Mouse (Mus musculus) kidney, adult 2 months (tissue): ENCODE data around the gene Ddrgk1. TPM values are rescaled to one million over a fixed set of nuclear protein-coding genes. Genes with fewer than 3 reads are reported as not detected.

Experiments
- DNase-seq: peaks from one replicate; pipeline ENCODE4 v3.0.0; 2021
- H3K27ac ChIP-seq: fragments of 200-500 bp; 2 replicates; pipeline ENCODE4 v1.5.1; 2012; ENCODE audit warnings: low read depth, low read length, control low read depth, inconsistent platforms; ENCODE audit not compliant: insufficient read depth
- H3K27me3 ChIP-seq: fragments of 200-500 bp; replicated peaks from 2 replicates; pipeline ENCODE4 v1.6.1; 2012; ENCODE audit warnings: mild to moderate bottlenecking, moderate library complexity, low read length, inconsistent platforms; ENCODE audit not compliant: control insufficient read depth, insufficient read depth
- H3K36me3 ChIP-seq: fragments of 200-500 bp; 2 replicates; pipeline ENCODE4 v1.6.1; 2012; ENCODE audit warnings: mild to moderate bottlenecking, moderate library complexity, low read length, inconsistent platforms; ENCODE audit not compliant: control insufficient read depth, insufficient read depth
- H3K4me1 ChIP-seq: fragments of 200-500 bp; 2 replicates; pipeline ENCODE4 v1.6.1; 2011; ENCODE audit warnings: low read length; ENCODE audit not compliant: control insufficient read depth, insufficient read depth
- H3K4me3 ChIP-seq: fragments of 200-500 bp; 2 replicates; pipeline ENCODE4 v1.5.1; 2011; ENCODE audit warnings: mild to moderate bottlenecking, low read depth, low read length, control low read depth; ENCODE audit not compliant: insufficient read depth
- CTCF ChIP-seq: fragments of 200-500 bp; conservative IDR thresholded peaks from 2 replicates; pipeline ENCODE4 v1.5.1; 2011; ENCODE audit warnings: low read depth, mild to moderate bottlenecking, control low read depth, low read length, moderate library complexity, mixed read lengths; ENCODE audit not compliant: insufficient read depth, insufficient read length
- POLR2A ChIP-seq: fragments of 200-500 bp; IDR thresholded peaks from one replicate; pipeline ENCODE4 v1.6.1; 2011; ENCODE audit warnings: low read depth, low read length, control low read depth
- WGBS: fragments of 180-500 bp; shearing (Covaris S2); methylation state at CpG from one replicate; pipeline ENCODE4 v1.1.7; 2018; 5-methylcytosine and 5-hydroxymethylcytosine counted together
- polyA plus RNA-seq: library from polyadenylated mRNA; depleted of rRNA; stranded (reverse); fragments of >200 nt; gene quantifications from 2 replicates; pipeline ENCODE4 v1.2.3, GENCODE M21; 2012; rRNA removed

The Ddrgk1 gene
- polyA plus RNA-seq, 1 experiment = 152 TPM

- Histone ChIP-seq H3K4me1 (peaks cover 31% of the 10 kb centered on the region), H3K27me3 (no peaks in the 10 kb centered on the region), H3K27ac (no peak overlapping the region), H3K4me3 (no peak overlapping the region), H3K36me3 (peaks cover 2% of the 10 kb centered on the region; the same call in 1 of the 2 replicates)
- 42% methylated on average over 1 of the region's 1 CpGs for WGBS
- TF ChIP-seq CTCF (no peak), POLR2A (no peak)
- peak; percentile 86 for DNase-seq
Measured at GRCm38 (mm10) chr2:130632416-130632815, 32.0 kb downstream of the Ddrgk1 start.

GRCm38 (mm10) chr2:130629839-130630203, 34.6 kb downstream of the Ddrgk1 start, which contains the start of the genes Fastkd5 and Ubox5:
TSS of gene Fastkd5 (minus strand) at chr2:130630027.
TSS of gene Ubox5 (minus strand) at chr2:130630038.
- Histone ChIP-seq H3K27me3 (no peaks in the 10 kb centered on the region), H3K4me3 (peak within 1 kb of the TSS; percentile 96), H3K27ac (peak within 1 kb of the TSS; percentile 49; the same call in 1 of the 2 replicates), H3K4me1 (peaks cover 33% of the 10 kb centered on the region), H3K36me3 (peaks cover 2% of the 10 kb centered on the region)
- under 1% methylated on average over 25 of the region's 25 CpGs for WGBS
- peak; percentile 96 for DNase-seq
- no peak for TF ChIP-seq CTCF
- no peak for TF ChIP-seq POLR2A

GRCm38 (mm10) chr2:130629080-130629838, 35.2 kb downstream of the Ddrgk1 start:
- Histone ChIP-seq H3K4me1 (peaks cover 29% of the 10 kb centered on the region), H3K27ac (peak overlapping the region; percentile 49; the same call in 1 of the 2 replicates)

GRCm38 (mm10) chr2:130628424-130628823, 36.0 kb downstream of the Ddrgk1 start:
- H3K4me3 ChIP-seq = no peak overlapping the region
- H3K27ac ChIP-seq = no peak overlapping the region
- H3K4me1 ChIP-seq = peaks cover 20% of the 10 kb centered on the region
- DNase-seq = no peak
- peaks cover 2% of the 10 kb centered on the region for H3K36me3 ChIP-seq
- no peak for TF ChIP-seq POLR2A
- TF ChIP-seq CTCF = peak; percentile 23; the same call in 1 of the 2 replicates
- 71% methylated on average over 3 of the region's 3 CpGs for WGBS
- H3K27me3 ChIP-seq = no peaks in the 10 kb centered on the region

More at GRCm38 (mm10) chr2:130629080-130629838, 35.2 kb downstream of the Ddrgk1 start:
- 2% methylated on average over 37 of the region's 37 CpGs for WGBS
- no peak for DNase-seq
- Histone ChIP-seq H3K27me3 (no peaks in the 10 kb centered on the region), H3K36me3 (peaks cover 2% of the 10 kb centered on the region), H3K4me3 (peak overlapping the region; percentile 96)
- TF ChIP-seq CTCF = no peak
- no peak for TF ChIP-seq POLR2A

GRCm38 (mm10) chr2:130618972-130619371, 45.5 kb downstream of the Ddrgk1 start:
- peak overlapping the region; percentile 37; the same call in 1 of the 2 replicates for H3K27ac ChIP-seq
- TF ChIP-seq POLR2A (no peak), CTCF (no peak)
- no peaks in the 10 kb centered on the region for H3K27me3 ChIP-seq
- peaks cover 10% of the 10 kb centered on the region; the same call in 1 of the 2 replicates for H3K4me1 ChIP-seq
- WGBS = 58% methylated on average over 7 of the region's 7 CpGs
- H3K4me3 ChIP-seq = no peak overlapping the region
- DNase-seq = peak; percentile 64
- peaks cover 6% of the 10 kb centered on the region for H3K36me3 ChIP-seq

GRCm38 (mm10) chr2:130613091-130613490, 51.4 kb downstream of the Ddrgk1 start:
- H3K4me1 ChIP-seq = peaks cover 7% of the 10 kb centered on the region; the same call in 1 of the 2 replicates
- H3K27ac ChIP-seq = no peak overlapping the region
- no peaks in the 10 kb centered on the region for H3K27me3 ChIP-seq
- DNase-seq = peak; percentile 56
- TF ChIP-seq CTCF = peak; percentile 65
- TF ChIP-seq POLR2A = no peak
- peaks cover 5% of the 10 kb centered on the region for H3K36me3 ChIP-seq
- no peak overlapping the region for H3K4me3 ChIP-seq
- WGBS = 65% methylated on average over 3 of the region's 3 CpGs

Other genes with a start within 250 kb of the Ddrgk1 start
- 50.8 and 56.0 TPM in 2 replicates for gene Vps16, start 240.3 kb downstream of the Ddrgk1 start, polyA plus RNA-seq
- 27.4 and 33.4 TPM in 2 replicates for gene Pced1a, start 240.0 kb downstream of the Ddrgk1 start, polyA plus RNA-seq
- gene Ptpra, start 214.4 kb downstream of the Ddrgk1 start, polyA plus RNA-seq = 49.9 and 59.2 TPM in 2 replicates
- gene Mrps26, start 100.9 kb downstream of the Ddrgk1 start, polyA plus RNA-seq = 86.9 and 116 TPM in 2 replicates
- gene Oxt, start 88.5 kb downstream of the Ddrgk1 start, polyA plus RNA-seq = not detected in 2 replicates
- gene Avp, start 82.1 kb downstream of the Ddrgk1 start, polyA plus RNA-seq = not detected in 2 replicates
- gene Fastkd5, start 34.6 kb downstream of the Ddrgk1 start, polyA plus RNA-seq = 3.4 and 4.0 TPM in 2 replicates
- 7.3 and 8.0 TPM in 2 replicates for gene Ubox5, start 34.6 kb downstream of the Ddrgk1 start, polyA plus RNA-seq
- gene Lzts3, start 21.9 kb downstream of the Ddrgk1 start, polyA plus RNA-seq = 169 and 188 TPM in 2 replicates
- gene Itpa, start 3.0 kb upstream of the Ddrgk1 start, polyA plus RNA-seq = 33.9 and 34.2 TPM in 2 replicates
- gene Slc4a11, start 32.9 kb upstream of the Ddrgk1 start, polyA plus RNA-seq = 30.6 and 40.7 TPM in 2 replicates
- 70.2 and 91.4 TPM in 2 replicates for gene 4930402H24Rik, start 241.7 kb upstream of the Ddrgk1 start, polyA plus RNA-seq
- gene Atrn, start 241.8 kb upstream of the Ddrgk1 start, polyA plus RNA-seq = 14.5 and 14.9 TPM in 2 replicates